Mouse (Mus musculus): Measurements from ENCODE around the gene Myef2. TPM values are rescaled to one million over a fixed set of nuclear protein-coding genes. Genes with fewer than 3 reads are reported as not detected.

Gene Myef2
- polyA plus RNA-seq, 1 experiment, result 97.5 TPM

GRCm38 (mm10) chr2:125068696-125069095, 54.8 kb downstream of the Myef2 start:
- DNase-seq (ENCODE audit: extremely low spot score in 1 of 2, low spot score in 1 of 2), result no peak

GRCm38 (mm10) chr2:125067894-125068293, 55.6 kb downstream of the Myef2 start, which contains the start of gene Slc24a5:
TSS of gene Slc24a5 (plus strand) at chr2:125068124.
- DNase-seq (ENCODE audit: extremely low spot score in 1 of 2, low spot score in 1 of 2), result no peak

GRCm38 (mm10) chr2:125067373-125067772, 56.1 kb downstream of the Myef2 start:
- no peak for DNase-seq (ENCODE audit: extremely low spot score in 1 of 2, low spot score in 1 of 2)

DNA sequence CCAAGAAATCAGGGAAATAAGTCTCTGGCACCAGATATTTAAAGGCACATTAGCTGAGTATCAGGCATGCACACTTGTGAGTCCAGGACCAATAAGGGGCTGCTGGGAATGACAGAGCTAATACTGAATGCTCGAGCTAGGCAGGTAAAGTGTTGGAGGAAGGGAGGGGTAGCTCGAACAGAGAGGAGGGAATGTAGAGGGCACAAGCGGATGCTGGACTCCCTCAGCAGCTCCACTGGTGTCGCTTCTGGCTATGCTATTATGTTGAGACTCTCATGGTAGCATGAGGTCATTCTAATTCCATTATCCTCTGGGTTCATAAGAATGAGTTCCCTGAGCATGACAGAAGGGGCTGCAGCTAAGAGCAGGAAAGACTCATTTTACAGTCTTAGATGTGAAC, 60.5 kb downstream of the Myef2 start:
- no peak for DNase-seq (ENCODE audit: extremely low spot score in 1 of 2, low spot score in 1 of 2)

DNA sequence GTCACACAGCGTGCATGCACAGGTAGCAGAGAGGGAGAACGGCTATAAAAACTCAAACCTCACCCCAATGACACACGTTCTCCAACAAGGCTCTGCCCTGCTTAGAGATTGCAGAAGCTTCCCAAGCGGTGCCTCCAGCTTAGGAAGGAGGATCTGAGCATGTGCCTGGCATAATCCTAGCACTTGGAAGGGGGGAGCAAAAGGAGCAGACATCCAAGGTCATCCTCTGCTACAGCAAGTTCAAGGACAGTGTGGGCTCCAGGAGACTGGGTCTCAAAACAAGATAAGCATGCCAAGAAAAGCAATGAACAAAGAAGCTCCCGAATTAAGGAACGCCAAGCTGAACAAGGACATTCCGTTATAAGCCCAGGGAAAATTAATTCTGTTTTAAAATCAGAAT, 62.0 kb downstream of the Myef2 start:
- no peak for DNase-seq (ENCODE audit: extremely low spot score in 1 of 2, low spot score in 1 of 2)

DNA sequence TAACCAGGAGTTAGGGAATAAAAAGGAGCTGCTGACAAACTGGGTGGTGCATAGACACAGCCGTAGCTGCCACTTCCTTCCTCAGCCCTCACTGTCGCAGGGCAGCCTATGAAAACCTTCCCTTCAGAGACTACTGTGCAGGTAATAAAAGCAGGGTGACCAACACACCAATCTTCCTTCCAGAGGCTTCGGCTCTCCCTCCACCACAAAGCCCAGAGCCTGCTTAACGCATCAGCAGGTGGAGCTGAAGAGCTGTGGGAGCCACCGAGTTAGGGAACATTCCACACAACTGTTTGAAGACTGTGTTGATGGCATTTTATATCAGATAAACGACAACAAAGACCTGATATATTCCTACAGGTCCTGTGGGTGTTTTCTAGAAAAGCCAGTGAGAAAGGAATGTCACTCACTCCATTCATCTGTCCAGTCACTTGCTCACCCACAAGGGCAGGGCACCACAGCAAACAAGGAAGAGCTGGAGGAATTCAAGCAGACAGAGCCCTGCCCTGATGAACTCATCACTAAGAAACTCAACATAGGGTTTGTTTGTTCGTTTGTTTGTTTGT, 66.1 kb downstream of the Myef2 start:
- DNase-seq (ENCODE audit: extremely low spot score in 1 of 2, low spot score in 1 of 2), result peak in 1 of 2 experiments; percentile 65

- no peak for DNase-seq (ENCODE audit: extremely low spot score in 1 of 2, low spot score in 1 of 2)
These were observed 68.1 kb downstream of the Myef2 start for GRCm38 (mm10) chr2:125055316-125055903.

Other genes with a start within 250 kb of the Myef2 start
- gene Slc24a5, start 55.5 kb downstream of the Myef2 start, polyA plus RNA-seq (2012; rRNA removed), result 0.78 and 1.1 TPM in 2 replicates
- 5.7 and 6.9 TPM in 2 replicates for gene Ctxn2, start 13.0 kb upstream of the Myef2 start, polyA plus RNA-seq (2012; rRNA removed)
- 0.06 and 0.08 TPM in 2 replicates for gene Slc12a1, start 28.8 kb upstream of the Myef2 start, polyA plus RNA-seq (2012; rRNA removed)
- 34.9 and 38.6 TPM in 2 replicates for gene Dut, start 123.5 kb upstream of the Myef2 start, polyA plus RNA-seq (2012; rRNA removed)